Mouse (Mus musculus) hindbrain, embryonic 13.5 days (tissue): ENCODE data around the gene Dip2b. TPM values are rescaled to one million over a fixed set of nuclear protein-coding genes. Genes with fewer than 3 reads are reported as not detected.

Experiments used
- ATAC-seq: fragments of 200-750 bp; cut with Nextera tagmentation; 2 replicates; pipeline ENCODE4 v1.8.0; 2017; ENCODE audit warnings: moderate TSS enrichment; ENCODE audit not compliant: low FRiP score
- H3K27ac ChIP-seq: fragments of 300-500 bp; sonication (generic); 2 replicates; pipeline ENCODE4 v1.5.1; 2015; ENCODE audit warnings: inconsistent platforms, mild to moderate bottlenecking, moderate library complexity
- H3K27me3 ChIP-seq: fragments of 300-500 bp; sonication (generic); 2 replicates; pipeline ENCODE4 v1.6.1; 2015; ENCODE audit warnings: mild to moderate bottlenecking, inconsistent platforms
- H3K36me3 ChIP-seq: fragments of 300-500 bp; sonication (generic); 2 replicates; pipeline ENCODE4 v1.6.1; 2015; ENCODE audit warnings: mild to moderate bottlenecking, inconsistent platforms
- H3K4me1 ChIP-seq: fragments of 300-500 bp; sonication (generic); replicated peaks from 2 replicates; pipeline ENCODE4 v1.6.1; 2015; ENCODE audit warnings: inconsistent platforms
- H3K4me2 ChIP-seq: fragments of 300-500 bp; sonication (generic); 2 replicates; pipeline ENCODE4 v1.6.1; 2015; ENCODE audit warnings: inconsistent platforms, mild to moderate bottlenecking, moderate library complexity
- H3K4me3 ChIP-seq: fragments of 300-500 bp; sonication (generic); 2 replicates; pipeline ENCODE4 v1.5.1; 2015; ENCODE audit warnings: mild to moderate bottlenecking, inconsistent platforms
- H3K9ac ChIP-seq: fragments of 300-500 bp; sonication (generic); 2 replicates; pipeline ENCODE4 v1.6.1; 2015; ENCODE audit warnings: mild to moderate bottlenecking, inconsistent platforms
- H3K9me3 ChIP-seq: fragments of 300-500 bp; sonication (generic); 2 replicates; pipeline ENCODE4 v1.6.1; 2016; ENCODE audit warnings: inconsistent platforms
- WGBS: fragments of 180-500 bp; shearing (Covaris S2); methylation state at CpG from one replicate; pipeline ENCODE4 v1.1.7; 2015; 5-methylcytosine and 5-hydroxymethylcytosine counted together
- polyA plus RNA-seq: library from polyadenylated mRNA; unstranded; fragments of >200 nt; fragmentation: Nextera tagmentation; extraction: Ambion mirVana; gene quantifications from 2 replicates; pipeline ENCODE4 v1.2.1, GENCODE M21; 2015

The Dip2b gene
- polyA plus RNA-seq, 1 experiment from 2014 or later = 19.1 TPM

- Histone ChIP-seq H3K4me2 (no peak overlapping the region), H3K27me3 (no peaks in the 10 kb centered on the region), H3K9ac (no peak overlapping the region), H3K27ac (no peak overlapping the region), H3K4me3 (no peak overlapping the region), H3K9me3 (no peaks in the 10 kb centered on the region), H3K4me1 (peaks cover 47% of the 10 kb centered on the region), H3K36me3 (no peaks in the 10 kb centered on the region)
- 96% methylated on average over 3 of the region's 3 CpGs for WGBS
- ATAC-seq = no peak
These were observed 19.7 kb downstream of the Dip2b start for GRCm38 (mm10) chr15:100058143-100058542.

DNA sequence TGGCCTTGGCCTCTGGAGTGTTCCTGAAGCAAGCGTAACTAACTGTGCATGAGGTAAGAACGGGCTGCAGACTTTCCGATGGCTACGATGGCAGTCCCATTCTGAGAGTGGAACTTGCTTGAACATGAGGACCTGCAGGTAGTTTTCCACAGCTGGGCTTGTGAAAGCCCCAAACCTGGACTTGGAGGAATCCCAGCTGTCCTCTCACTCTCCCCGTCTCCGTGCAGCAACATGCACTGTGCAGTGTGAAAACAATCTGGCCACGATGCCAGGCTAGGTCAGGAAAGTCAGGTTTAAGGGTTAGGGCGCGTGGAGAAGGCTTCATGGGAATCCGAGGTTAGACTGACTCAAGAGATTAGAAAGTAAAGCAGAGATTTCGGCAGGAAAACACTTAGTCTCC lies 20.4 kb downstream of the Dip2b start:
- no peaks in the 10 kb centered on the region for H3K36me3 ChIP-seq
- H3K27me3 ChIP-seq = no peaks in the 10 kb centered on the region
- H3K9me3 ChIP-seq = no peaks in the 10 kb centered on the region
- no peak overlapping the region for H3K4me3 ChIP-seq
- H3K4me2 ChIP-seq = no peak overlapping the region
- 78% methylated on average over 11 of the region's 11 CpGs for WGBS
- H3K27ac ChIP-seq = no peak overlapping the region
- 0 out of 2 replicates have a peak overlapping the region, but pooled peaks have one; percentile 19 for H3K9ac ChIP-seq
- peaks cover 41% of the 10 kb centered on the region for H3K4me1 ChIP-seq
- ATAC-seq = no peak

- Histone ChIP-seq H3K4me2 (no peak overlapping the region), H3K36me3 (no peaks in the 10 kb centered on the region), H3K4me1 (peaks cover 41% of the 10 kb centered on the region), H3K9ac (no peak overlapping the region), H3K4me3 (no peak overlapping the region), H3K9me3 (no peaks in the 10 kb centered on the region), H3K27ac (no peak overlapping the region), H3K27me3 (no peaks in the 10 kb centered on the region)
- ATAC-seq = no peak
- 84% methylated on average over 7 of the region's 7 CpGs for WGBS
These were observed 21.3 kb downstream of the Dip2b start for GRCm38 (mm10) chr15:100059626-100060311.

GRCm38 (mm10) chr15:100060513-100061140 lies 22.2 kb downstream of the Dip2b start:
- H3K27ac ChIP-seq = no peak overlapping the region
- H3K9me3 ChIP-seq = no peaks in the 10 kb centered on the region
- H3K4me1 ChIP-seq = peaks cover 41% of the 10 kb centered on the region
- H3K27me3 ChIP-seq = no peaks in the 10 kb centered on the region
- no peak overlapping the region for H3K4me2 ChIP-seq
- H3K36me3 ChIP-seq = no peaks in the 10 kb centered on the region
- no peak overlapping the region for H3K9ac ChIP-seq
- WGBS = 84% methylated on average over 4 of the region's 4 CpGs
- no peak for ATAC-seq
- H3K4me3 ChIP-seq = no peak overlapping the region

GRCm38 (mm10) chr15:100061377-100061776 lies 22.9 kb downstream of the Dip2b start:
- H3K9ac ChIP-seq = no peak overlapping the region
- no peak overlapping the region for H3K4me2 ChIP-seq
- 94% methylated on average over 3 of the region's 3 CpGs for whole genome bisulfite sequencing
- no peaks in the 10 kb centered on the region for H3K9me3 ChIP-seq
- no peaks in the 10 kb centered on the region for H3K36me3 ChIP-seq
- no peaks in the 10 kb centered on the region for H3K27me3 ChIP-seq
- H3K4me1 ChIP-seq = peaks cover 43% of the 10 kb centered on the region
- no peak overlapping the region for H3K4me3 ChIP-seq
- ATAC-seq = 0 out of 2 replicates have a peak, but pooled peaks have one; percentile 17
- H3K27ac ChIP-seq = no peak overlapping the region

DNA sequence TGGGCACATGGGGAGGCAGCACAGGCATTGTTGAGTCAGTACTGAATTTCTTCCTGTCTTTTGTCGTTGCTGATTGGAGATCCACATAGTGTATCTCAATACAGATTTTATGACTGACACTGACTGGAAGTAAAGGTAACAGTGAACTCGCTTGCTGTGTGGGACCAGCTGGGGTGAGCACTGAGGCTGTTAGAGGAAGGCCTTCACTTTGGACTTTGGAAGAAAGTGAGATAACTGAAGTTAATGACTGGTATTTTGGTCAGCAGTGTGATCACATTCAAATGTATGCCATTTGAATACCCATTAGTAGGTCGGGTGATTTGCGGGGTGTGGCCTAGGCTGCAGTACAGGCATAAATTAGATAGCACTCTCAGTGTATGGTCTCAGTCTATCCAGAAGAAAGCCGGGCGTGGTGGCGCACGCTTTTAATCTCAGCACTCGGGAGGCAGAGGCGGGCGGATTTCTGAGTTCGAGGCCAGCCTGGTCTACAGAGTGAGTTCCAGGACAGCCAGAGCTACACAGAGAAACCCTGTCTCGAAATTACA lies 24.8 kb downstream of the Dip2b start:
- no peak overlapping the region for H3K4me2 ChIP-seq
- 95% methylated on average over 13 of the region's 13 CpGs for WGBS
- H3K4me3 ChIP-seq = no peak overlapping the region
- no peaks in the 10 kb centered on the region for H3K27me3 ChIP-seq
- H3K36me3 ChIP-seq = no peaks in the 10 kb centered on the region
- no peaks in the 10 kb centered on the region for H3K9me3 ChIP-seq
- H3K4me1 ChIP-seq = peaks cover 43% of the 10 kb centered on the region
- no peak overlapping the region for H3K27ac ChIP-seq
- no peak overlapping the region for H3K9ac ChIP-seq
- no peak for ATAC-seq

- Histone ChIP-seq H3K4me2 (no peak overlapping the region), H3K27me3 (no peaks in the 10 kb centered on the region), H3K36me3 (no peaks in the 10 kb centered on the region), H3K9ac (no peak overlapping the region), H3K4me1 (peaks cover 29% of the 10 kb centered on the region), H3K9me3 (no peaks in the 10 kb centered on the region), H3K4me3 (no peak overlapping the region), H3K27ac (no peak overlapping the region)
- ATAC-seq = no peak
- 63% methylated on average over 9 of the region's 9 CpGs for WGBS
These were observed 28.2 kb downstream of the Dip2b start for GRCm38 (mm10) chr15:100066702-100067101.

DNA sequence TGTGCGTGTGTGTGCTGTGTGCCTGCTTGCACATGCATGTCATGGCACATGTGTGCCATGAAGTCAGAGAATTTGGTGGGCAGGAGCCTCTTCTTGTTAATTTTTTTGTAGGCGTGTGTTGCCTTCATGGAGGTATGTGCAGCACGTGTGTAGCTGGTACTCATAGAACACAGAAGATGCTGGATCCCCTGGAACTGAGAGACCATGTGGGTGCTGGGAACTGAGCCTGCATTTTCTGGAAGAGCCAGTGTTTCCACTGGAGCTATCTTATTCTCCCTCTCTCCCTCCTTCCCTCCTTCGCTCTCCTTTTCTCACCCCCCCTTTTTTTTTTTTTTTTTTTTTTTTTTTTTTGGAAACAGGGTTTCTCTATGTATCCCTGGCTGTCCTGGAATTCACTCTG lies 30.6 kb downstream of the Dip2b start:
- peaks cover 34% of the 10 kb centered on the region for H3K4me1 ChIP-seq
- H3K36me3 ChIP-seq = no peaks in the 10 kb centered on the region
- H3K4me2 ChIP-seq = no peak overlapping the region
- H3K27me3 ChIP-seq = no peaks in the 10 kb centered on the region
- H3K9ac ChIP-seq = no peak overlapping the region
- no peak overlapping the region for H3K27ac ChIP-seq
- no peak for ATAC-seq
- 90% methylated on average over 4 of the region's 4 CpGs for WGBS
- H3K4me3 ChIP-seq = no peak overlapping the region
- no peaks in the 10 kb centered on the region for H3K9me3 ChIP-seq

GRCm38 (mm10) chr15:100070021-100070420 lies 31.6 kb downstream of the Dip2b start:
- peaks cover 44% of the 10 kb centered on the region for H3K4me1 ChIP-seq
- H3K4me3 ChIP-seq = no peak overlapping the region
- no peaks in the 10 kb centered on the region for H3K36me3 ChIP-seq
- no peak overlapping the region for H3K9ac ChIP-seq
- 89% methylated on average over 8 of the region's 8 CpGs for WGBS
- H3K27me3 ChIP-seq = no peaks in the 10 kb centered on the region
- no peak for ATAC-seq
- no peak overlapping the region for H3K4me2 ChIP-seq
- H3K9me3 ChIP-seq = no peaks in the 10 kb centered on the region
- no peak overlapping the region for H3K27ac ChIP-seq

- no peaks in the 10 kb centered on the region for H3K36me3 ChIP-seq
- 91% methylated on average over 3 of the region's 3 CpGs for WGBS
- H3K4me3 ChIP-seq = no peak overlapping the region
- H3K27me3 ChIP-seq = no peaks in the 10 kb centered on the region
- no peak overlapping the region for H3K4me2 ChIP-seq
- H3K9me3 ChIP-seq = no peaks in the 10 kb centered on the region
- H3K27ac ChIP-seq = no peak overlapping the region
- H3K9ac ChIP-seq = no peak overlapping the region
- ATAC-seq = no peak
- H3K4me1 ChIP-seq = peaks cover 54% of the 10 kb centered on the region
These were observed 33.4 kb downstream of the Dip2b start for GRCm38 (mm10) chr15:100071819-100072218.

GRCm38 (mm10) chr15:100073696-100074453 lies 35.4 kb downstream of the Dip2b start:
- H3K4me2 ChIP-seq = no peak overlapping the region
- no peaks in the 10 kb centered on the region for H3K36me3 ChIP-seq
- 88% methylated on average over 9 of the region's 9 CpGs for WGBS
- peaks cover 60% of the 10 kb centered on the region for H3K4me1 ChIP-seq
- no peak overlapping the region for H3K9ac ChIP-seq
- no peaks in the 10 kb centered on the region for H3K27me3 ChIP-seq
- H3K4me3 ChIP-seq = no peak overlapping the region
- H3K9me3 ChIP-seq = no peaks in the 10 kb centered on the region
- H3K27ac ChIP-seq = peak overlapping the region; percentile 5; the same call in 1 of the 2 replicates
- ATAC-seq = no peak

DNA sequence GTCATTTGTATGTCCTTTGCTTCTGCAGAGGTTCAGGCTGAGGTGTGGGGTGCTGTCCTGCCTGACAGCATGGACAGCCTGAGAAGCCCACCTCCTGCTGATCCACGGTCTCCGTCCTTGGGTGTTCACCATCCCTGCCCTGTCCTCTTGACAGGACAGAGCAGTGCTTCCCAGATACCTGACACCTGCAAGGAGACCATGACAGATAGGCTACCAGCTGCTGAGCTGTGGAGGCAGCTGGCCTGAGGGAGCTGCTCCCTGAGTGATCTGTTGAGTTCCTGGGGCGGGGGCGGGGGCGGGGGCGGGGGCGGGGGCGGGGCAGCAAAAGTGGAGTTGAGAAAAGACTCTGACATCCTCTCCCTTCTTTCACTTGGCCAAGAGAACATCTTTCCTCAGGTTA lies 36.3 kb downstream of the Dip2b start:
- no peak overlapping the region for H3K4me3 ChIP-seq
- H3K27me3 ChIP-seq = no peaks in the 10 kb centered on the region
- H3K4me1 ChIP-seq = peaks cover 60% of the 10 kb centered on the region
- no peaks in the 10 kb centered on the region for H3K36me3 ChIP-seq
- no peaks in the 10 kb centered on the region for H3K9me3 ChIP-seq
- H3K4me2 ChIP-seq = no peak overlapping the region
- H3K27ac ChIP-seq = peak overlapping the region; percentile 35; the same call in 1 of the 2 replicates
- 19% methylated on average over 4 of the region's 8 CpGs for WGBS
- ATAC-seq = no peak
- H3K9ac ChIP-seq = no peak overlapping the region
